Mouse (Mus musculus) mesoderm, embryonic 11.5 days (tissue): ENCODE results near the gene Naa60.
"Not testable (repeated sequence)": the region's sequence is repeated elsewhere in the genome, so short reads cannot be mapped to it uniquely, and the experiment has no call there.

Experiments used
- DNase-seq: peaks from one replicate; pipeline ENCODE4 v3.0.0-alpha.2; 2012; ENCODE audit warnings: low read depth, low spot score

The Naa60 gene

DNA sequence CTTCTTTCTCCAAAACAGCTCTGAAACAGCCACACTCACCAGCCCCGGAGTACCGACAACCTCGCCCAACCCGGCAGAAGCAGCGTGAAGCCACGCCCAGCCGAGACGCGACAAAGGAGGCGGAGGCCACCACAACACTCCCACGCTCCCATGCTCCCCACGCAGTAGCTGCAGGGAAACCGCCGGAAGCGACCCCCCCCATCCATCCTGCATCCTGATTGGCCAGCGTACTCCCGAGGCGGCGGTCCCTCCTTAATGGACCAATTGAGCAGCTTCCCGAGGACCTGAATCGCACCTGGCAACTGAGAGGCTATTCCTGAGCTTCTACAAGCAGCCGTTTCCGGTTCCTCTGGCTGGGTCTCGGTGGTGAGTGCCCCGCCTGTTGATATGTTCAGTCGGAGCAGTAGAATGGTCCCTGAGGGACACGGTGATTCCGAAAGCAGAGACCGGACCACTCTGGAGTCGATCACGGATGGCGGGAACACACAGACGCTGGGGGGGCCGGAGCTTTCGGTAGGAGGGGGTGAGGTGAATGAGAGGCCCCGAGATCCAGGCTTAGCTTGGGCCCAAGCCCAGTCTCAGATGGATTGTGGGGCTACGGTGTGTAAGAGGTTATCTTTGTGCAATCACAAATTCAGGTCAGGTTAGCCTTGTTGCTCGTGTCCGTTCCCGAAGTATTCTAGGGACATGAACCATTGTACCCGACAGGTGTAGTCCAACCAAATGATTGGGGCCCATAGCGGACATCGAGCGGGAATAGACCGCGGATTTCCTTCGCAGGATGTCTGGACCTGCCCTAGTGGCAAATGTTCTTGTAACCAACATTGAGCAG lies at the start of gene Naa60:
Gene Naa60, plus strand, starts transcription at position 160 of the 832 bp plus-strand sequence.
- DNase-seq: peak; percentile 94

DNA sequence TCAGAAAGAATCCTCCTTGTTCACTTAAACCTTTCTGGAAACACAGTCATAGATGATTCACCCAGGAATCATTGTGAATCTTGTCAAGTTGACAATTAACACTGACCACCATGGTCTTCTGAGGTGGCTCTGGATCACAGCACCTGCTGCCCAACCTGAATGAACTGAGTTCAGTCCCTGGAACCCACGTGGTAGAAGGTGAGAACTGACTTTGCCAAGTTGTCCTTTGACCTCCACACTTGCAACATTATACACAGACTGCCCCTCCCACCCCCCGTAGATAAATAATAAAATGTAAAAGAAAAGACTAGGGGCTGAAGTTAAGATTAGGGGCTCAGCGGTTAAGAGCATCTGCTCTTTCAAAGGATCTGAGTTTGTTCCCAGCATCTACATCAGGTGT lies 44.2 kb upstream of the Naa60 start:
- no peak for DNase-seq

DNA sequence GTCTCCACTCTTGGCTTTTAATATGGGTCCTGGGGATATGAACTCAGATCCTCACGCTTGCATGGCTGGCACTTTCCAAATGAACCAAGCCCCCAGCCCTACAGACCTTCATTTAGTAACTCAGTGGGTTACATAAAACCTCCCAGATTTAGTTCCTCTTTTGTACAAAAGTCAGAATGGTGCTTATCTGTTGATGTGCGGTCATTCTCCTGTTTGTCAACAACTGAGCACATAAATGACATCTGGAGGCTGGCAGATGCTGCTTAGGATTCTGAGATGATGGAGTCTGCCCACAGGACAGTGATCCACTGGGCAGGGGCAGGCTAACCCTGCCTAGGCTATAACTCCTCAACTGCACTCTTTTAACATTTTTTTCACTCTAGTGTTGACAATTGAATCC lies 42.4 kb upstream of the Naa60 start:
- no peak for DNase-seq

DNA sequence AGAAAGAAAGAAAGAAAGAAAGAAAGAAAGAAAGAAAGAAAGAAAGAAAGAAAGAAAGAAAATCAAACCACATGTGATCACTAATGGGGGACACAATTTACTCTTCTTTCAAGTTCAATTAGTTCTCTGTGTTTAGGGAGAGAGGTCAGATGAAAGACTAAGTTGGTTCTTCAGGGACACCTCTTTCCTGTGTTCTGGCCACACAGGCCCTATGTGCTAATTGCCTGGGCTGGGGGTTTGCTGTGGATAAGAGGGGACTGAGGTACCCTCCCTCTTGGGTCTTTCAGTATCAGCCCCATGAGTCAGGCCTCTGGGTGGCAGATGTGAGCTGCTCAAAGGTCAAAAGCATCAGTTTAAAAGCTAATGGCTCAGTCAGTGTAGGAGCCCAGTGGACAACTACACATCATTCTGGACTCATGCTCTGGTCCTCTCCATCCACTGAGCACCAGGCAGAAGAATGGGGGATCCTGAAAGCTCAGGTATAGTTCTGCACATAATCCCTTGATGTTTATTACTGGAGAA lies 41.5 kb upstream of the Naa60 start, which contains the start of gene Olfr15:
Gene Olfr15, plus strand, starts transcription at position 291 of the 522 bp plus-strand sequence.
- no peak for DNase-seq

DNA sequence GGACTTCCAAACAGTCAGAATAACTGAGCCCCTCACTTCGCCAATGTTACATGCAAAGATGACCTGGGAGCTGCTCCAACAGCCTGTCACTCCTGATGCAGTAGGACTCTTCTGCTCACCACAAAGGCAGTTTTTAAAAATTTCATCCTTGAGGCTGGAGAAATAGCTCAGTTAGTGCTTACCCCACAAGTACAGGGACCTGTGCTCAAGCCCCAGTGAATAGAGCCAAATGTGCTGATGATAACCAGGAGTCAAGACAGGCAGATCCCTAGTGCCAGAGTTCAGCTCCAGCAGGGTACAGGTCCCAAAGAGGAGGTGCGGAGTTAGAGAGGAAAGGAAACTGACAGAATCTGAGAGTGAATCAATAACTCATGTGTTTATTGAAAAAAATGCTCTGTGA lies 36.7 kb upstream of the Naa60 start:
- no peak for DNase-seq

DNA sequence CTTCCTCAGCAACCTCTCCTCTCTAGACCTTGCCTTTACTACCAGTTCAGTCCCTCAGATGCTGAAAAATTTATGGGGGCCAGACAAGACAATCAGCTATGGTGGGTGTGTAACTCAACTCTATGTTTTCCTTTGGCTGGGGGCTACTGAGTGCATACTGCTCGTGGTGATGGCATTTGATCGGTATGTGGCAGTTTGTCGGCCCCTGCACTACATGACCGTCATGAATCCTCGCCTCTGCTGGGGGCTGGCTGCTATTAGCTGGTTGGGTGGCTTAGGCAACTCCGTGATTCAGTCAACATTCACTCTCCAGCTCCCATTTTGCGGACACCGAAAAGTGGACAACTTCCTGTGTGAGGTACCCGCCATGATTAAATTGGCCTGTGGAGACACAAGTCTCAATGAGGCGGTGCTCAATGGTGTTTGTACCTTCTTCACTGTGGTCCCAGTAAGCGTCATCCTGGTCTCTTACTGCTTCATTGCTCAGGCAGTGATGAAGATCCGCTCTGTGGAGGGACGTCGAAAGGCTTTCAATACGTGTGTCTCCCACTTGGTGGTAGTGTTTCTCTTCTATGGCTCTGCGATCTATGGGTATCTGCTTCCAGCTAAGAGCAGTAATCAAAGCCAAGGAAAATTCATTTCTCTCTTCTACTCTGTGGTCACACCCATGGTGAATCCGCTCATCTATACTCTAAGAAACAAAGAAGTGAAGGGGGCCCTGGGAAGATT lies 32.9 kb upstream of the Naa60 start:
- DNase-seq: no peak

DNA sequence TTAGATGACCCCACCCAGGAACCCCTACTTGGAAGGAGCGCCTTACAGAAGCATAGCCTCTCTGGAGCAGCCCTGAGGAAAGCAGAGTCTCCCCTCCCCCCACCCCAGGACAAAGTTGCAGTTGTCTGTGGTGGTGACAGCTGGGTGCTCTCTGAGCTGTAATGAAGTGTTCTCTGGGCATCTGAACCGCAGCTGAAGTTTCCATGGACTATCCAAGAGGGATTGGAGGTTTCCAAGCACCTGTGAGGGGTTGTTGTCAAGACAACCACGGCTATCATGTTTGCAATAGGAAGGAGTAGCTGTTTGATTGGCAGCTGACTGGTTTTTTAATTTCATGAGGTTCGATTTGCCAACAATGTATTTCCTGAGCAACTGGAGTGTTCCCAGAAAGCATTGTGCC lies 29.2 kb upstream of the Naa60 start:
- peak; percentile 8 for DNase-seq

DNA sequence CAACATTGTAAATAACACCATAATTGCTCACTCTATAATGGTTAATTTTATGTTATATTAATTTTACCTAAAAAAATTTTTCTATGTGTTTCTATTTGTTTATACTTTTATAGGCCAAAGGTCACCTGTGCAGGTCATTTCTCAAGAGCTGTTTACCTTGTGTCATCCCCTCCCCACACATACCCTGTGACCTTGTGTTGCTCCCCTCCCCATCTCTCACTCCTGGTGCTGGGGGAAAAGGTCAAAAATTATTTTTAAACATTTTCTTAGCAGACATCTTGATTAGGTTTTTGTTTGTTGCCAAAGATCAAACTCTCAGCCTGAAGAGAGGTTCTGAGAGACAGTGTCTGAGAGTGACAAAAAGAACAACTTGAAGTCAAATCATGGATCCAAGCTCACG lies 28.4 kb upstream of the Naa60 start:
- no peak for DNase-seq

DNA sequence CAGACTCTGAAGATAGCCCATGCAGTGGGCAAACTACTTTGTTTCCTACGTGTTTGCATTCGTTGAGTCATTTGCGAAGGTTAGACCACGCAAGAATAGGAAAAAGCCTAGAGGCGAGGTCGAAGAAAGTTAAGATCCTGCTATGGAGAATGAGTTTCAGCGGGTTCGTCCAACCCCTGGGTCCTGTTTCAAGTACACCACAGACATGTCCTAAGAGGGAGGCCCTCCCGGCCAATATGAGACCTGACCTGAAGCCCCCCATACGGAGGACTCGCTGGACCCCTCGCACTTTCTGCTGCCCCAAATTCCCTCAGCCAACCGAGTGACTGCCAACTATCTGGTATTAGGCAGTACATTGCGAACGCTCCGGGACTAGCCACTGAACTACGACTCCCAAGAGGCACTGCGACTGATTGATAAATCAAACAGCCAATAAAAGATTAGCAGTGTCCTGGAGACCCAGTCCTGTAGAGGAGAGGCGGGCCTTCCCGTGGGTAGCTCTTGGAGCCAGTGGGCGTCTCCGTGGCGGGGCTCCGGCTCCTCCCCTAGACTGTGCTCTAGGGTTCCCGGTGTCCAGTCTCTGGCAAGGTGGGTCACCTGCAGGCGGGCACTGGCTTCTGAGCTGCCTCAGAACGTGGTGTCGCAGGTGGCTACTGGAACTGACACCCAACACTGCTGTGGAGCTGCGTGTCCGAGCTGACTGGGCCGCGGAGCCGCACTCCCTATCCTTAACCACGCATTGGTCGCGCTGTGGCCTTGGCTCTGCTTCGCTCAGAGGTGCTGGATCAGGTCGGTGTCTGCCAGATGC lies 25.3 kb upstream of the Naa60 start, which contains the start of gene Zfp174:
Gene Zfp174, plus strand, starts transcription at position 558 of the 808 bp plus-strand sequence.
- DNase-seq: peak; percentile 95

DNA sequence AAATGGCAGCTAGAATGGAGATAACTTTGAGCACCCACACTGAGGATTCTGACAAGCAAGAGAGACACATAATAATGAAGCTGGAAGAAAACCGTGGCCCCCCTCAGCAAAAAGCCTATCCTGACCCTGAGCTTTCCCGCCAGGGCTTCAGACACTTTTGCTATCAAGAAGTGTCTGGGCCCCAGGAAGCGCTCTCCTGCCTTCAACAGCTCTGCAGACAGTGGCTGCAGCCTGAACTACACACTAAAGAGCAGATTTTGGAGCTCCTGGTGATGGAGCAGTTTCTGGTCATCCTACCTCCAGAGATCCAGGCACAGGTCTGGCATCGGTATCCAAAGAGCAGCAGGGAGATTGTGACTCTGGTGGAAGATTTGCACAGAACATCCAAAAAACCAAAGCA lies 24.3 kb upstream of the Naa60 start:
- DNase-seq: no peak

DNA sequence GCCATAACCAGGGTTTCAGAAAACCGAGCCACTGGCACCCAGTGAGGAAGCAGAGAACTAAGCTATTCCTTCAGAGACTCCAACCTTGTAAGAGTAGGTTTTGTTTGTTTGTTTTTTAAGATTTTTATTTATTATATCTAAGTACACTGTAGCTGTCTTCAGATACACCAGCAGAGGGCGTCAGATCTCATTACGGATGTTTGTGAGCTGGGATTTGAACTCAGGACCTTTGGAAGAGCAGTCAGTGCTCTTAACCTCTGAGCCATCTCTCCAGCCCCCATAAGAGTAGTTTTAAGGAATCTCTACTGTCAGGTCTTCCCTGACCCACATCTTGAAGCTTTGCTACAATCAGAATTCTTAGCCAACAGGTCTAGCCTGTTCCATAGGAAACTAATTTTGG lies 23.8 kb upstream of the Naa60 start:
- DNase-seq: no peak

DNA sequence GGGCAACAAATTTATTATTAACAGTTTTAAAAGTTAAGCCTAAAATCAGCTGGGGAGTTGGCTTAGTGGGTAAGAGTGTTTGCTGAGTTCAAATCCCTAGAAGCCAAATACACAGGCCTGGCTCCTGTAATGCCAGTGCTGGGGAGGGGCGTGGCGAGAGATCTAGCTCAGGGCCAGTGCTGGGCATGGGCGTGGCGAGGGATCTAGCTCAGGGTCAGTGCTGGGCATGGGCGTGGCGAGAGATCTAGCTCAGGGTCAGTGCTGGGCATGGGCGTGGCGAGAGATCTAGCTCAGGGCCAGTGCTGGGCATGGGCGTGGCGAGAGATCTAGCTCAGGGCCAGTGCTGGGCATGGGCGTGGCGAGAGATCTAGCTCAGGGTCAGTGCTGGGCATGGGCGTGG lies 20.9 kb upstream of the Naa60 start:
- not testable (repeated sequence) for DNase-seq

DNA sequence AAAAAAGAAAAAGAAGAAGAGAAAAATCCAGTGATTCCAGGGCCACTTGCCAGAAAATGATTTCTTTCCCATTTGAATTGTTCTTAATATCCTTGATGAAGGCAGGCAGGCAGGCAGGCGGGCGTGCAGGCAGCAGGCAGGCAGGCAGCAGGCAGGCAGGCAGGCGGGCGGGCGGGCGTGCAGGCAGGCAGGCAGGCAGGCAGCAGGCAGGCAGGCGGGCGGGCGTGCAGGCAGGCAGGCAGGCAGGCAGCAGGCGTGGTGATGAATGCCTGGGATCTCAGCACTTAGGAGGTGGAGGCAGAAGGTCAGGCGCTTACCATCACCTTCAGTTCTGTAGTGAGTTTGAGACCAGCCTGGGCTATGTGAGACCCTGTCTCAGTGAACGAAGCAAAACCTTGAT lies 19.6 kb upstream of the Naa60 start:
- no peak for DNase-seq

DNA sequence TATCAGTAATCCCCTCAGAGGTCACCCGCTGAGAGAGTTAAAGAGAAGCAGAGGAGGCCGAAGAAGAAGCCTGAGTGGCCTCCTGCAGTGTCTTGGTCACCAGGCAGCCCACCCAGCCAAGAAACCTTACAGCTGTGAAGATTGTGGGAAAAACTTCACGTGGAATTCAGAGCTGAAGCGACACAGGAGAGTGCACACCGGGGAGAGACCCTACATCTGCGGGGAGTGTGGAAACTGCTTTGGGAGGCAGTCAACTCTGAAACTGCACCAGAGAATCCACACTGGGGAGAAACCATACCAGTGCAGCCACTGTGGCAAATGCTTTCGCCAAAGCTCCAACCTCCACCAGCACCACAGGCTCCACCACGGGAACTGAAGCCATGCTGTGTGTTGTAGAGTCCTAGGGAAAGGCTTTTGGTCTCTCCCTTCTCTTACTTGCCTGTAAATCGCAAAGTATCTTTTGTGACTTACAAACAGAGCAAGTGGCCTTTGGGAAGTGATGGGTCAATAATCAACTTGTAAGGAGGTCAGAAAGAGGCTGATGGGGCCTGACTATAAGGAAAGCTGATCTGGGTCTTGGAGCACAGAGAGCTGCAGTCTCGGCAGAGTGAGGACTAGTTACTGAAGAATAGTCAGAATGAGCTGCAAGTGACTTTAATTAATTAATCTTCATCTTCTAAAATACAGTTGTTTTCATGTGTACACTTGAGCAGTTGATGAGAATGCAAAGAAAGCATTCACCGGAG lies 17.6 kb upstream of the Naa60 start:
- no peak for DNase-seq

DNA sequence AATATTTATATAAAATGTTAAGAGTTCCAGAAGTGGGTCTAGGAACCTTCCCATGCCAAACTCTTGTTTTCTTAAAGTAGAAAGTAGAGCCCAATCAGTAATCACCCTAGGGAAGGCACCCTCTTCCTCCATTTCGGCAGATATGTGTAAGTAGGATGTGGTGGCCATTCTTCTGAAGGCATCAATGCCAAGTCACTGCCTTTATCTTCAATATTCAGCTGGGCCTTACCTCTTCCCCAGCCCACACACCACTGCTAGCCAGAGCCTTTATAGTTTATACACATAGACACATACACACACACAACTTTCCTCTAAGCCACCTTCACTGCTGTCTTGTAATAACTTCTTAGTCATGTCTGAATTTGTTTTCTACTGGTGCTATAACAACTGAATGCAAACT lies 16.4 kb upstream of the Naa60 start:
- DNase-seq: no peak

DNA sequence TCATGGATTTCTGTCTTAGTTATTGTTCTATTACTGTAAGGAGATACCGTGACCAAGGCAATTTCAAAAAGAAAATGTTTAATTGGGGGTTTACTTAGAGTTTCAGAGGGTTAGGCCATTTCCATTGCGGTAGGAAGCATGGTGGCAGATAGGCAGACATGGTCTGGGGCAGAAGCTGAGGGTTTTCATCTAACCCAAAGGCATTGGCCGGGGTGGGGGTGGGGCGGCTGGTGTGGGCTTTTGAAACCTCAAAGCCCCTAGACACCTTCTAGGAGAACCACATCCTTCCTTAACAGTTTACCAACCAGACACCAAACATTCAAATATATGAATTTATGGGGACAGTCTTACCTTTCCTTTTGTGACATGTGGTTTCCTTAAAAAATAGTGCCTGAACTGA lies 12.9 kb upstream of the Naa60 start:
- DNase-seq: no peak

DNA sequence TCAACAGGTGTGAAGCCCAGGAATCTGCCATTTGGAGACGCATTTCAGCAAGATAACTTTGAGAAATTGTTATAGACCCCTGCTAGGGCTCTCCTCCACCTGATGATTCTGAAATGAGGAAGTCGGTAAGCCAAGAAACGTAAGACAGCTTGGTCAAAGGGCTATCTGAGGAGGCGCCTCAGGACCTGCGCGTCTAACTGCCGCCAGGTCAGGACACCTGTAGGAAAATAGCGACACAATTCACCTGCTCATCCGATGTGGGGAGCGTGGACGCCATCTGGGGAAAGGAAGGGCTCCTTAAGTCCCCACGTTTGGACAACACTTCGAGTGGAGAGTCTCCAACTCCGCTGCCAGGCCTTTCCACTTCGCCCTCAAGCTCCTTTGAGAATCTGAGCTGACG lies 360 bp upstream of the Naa60 start:
- no peak for DNase-seq

DNA sequence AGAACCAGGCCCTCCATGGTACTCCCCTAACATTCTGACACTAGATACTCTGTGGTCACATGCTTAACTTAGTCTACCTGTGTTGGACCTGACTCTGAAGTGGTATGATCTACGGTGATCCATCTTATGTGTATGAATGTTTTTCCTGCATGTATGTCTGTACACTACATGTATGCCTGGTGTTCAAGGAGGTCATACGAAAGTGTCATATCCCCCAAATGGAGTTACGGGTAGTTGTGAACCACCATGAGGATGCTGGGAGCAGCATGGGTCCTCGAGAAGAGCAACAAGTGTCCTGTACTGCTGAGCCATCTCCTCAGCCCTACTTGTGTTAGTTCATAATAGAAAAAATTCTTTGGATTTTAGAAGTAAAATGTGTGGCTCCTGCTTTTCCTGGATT lies 4.2 kb downstream of the Naa60 start:
- DNase-seq: no peak

DNA sequence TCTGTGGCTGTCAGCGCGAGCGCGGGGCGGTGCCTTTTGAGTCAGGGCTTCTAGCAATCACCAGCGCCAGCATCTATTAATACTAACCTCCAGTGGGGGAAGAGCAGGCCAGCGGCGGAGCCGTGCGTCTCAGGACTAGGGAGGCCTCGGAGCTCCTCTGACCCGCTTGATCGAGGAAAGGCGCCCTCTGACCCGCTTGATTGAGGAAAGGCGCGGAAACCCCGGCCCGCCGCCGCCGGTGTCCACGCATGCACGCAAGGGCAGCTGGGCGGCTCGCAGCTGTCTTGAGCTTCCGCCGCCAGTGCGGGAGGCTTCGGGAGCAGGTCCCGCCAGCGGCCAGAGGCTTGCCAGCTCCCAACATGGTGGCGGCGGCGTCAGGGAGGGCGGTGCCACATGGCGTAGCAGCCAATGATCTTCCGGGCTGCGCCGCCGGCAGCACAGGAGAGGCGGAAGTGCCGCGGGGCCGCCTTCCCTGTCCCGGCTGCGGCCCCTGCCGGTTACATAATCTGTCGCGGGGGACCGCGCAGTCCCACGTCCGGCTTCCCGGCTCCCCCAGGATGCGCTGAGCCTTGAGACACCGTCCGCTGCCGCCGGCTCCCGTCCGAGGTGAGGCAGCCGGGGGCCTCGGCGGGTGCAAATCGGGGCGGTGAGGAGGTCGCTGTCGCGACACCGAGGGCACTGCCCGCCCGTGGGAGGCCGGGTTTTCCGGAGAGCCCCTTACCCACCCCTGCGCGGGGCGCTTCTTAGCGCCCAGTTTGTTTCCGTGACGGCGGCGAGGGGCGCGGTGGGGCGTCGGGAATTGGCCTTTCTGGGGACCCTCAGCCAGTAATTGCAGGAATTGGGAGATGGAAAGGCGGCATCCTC lies 12.3 kb downstream of the Naa60 start, which contains the start of the genes Zfp597 and Gm20695:
Gene Zfp597, minus strand, starts transcription at position 361 of the 864 bp plus-strand sequence.
Gene Gm20695, plus strand, starts transcription at position 448 of the 864 bp plus-strand sequence.
- DNase-seq: peak; percentile 93
